Mouse (Mus musculus) small intestine, adult 2 months (tissue): Measurements from ENCODE around the gene Stk17b. TPM values are rescaled to one million over a fixed set of nuclear protein-coding genes. Genes with fewer than 3 reads are reported as not detected.

Experiments used
- H3K27ac ChIP-seq: fragments of 200-500 bp; 2 replicates; pipeline ENCODE4 v1.5.1; 2012; ENCODE audit warnings: low read depth, low read length, control low read depth, inconsistent platforms; ENCODE audit not compliant: insufficient read depth
- H3K27me3 ChIP-seq: fragments of 200-500 bp; 2 replicates; pipeline ENCODE4 v1.6.1; 2012; ENCODE audit warnings: mild to moderate bottlenecking, moderate library complexity, low read length, inconsistent platforms; ENCODE audit not compliant: control insufficient read depth, insufficient read depth
- H3K36me3 ChIP-seq: fragments of 200-500 bp; 2 replicates; pipeline ENCODE4 v1.6.1; 2012; ENCODE audit warnings: mild to moderate bottlenecking, low read length, control low read depth, inconsistent platforms; ENCODE audit not compliant: control insufficient read depth, insufficient read depth
- H3K4me1 ChIP-seq: fragments of 200-500 bp; 2 replicates; pipeline ENCODE4 v1.6.1; 2012; ENCODE audit warnings: low read length, inconsistent platforms, mixed read lengths; ENCODE audit not compliant: control insufficient read depth, insufficient read depth, insufficient read length
- H3K4me3 ChIP-seq: fragments of 200-500 bp; 2 replicates; pipeline ENCODE4 v1.5.1; 2012; ENCODE audit warnings: low read depth, mild to moderate bottlenecking, control low read depth, inconsistent platforms, low read length, moderate library complexity
- CTCF ChIP-seq: fragments of 200-500 bp; IDR thresholded peaks from 2 replicates; pipeline ENCODE4 v1.5.1; 2012; ENCODE audit warnings: low read depth, mild to moderate bottlenecking, control low read depth, inconsistent platforms, low read length, moderate library complexity, mixed read lengths; ENCODE audit not compliant: insufficient replicate concordance, insufficient read length; ENCODE audit errors: extremely low read depth
- POLR2A ChIP-seq: fragments of 200-500 bp; IDR thresholded peaks from 2 replicates; pipeline ENCODE4 v1.6.1; 2012; ENCODE audit warnings: low read depth, mild to moderate bottlenecking, control low read depth, inconsistent platforms, low read length, moderate library complexity
- WGBS: fragments of 180-500 bp; shearing (Covaris S2); methylation state at CpG from one replicate; pipeline ENCODE4 v1.1.7; 2018; 5-methylcytosine and 5-hydroxymethylcytosine counted together
- polyA plus RNA-seq: library from polyadenylated mRNA; depleted of rRNA; stranded (reverse); fragments of >200 nt; gene quantifications from 2 replicates; pipeline ENCODE4 v1.2.3, GENCODE M21; 2012; rRNA removed

The Stk17b gene
- 1.3 and 11.0 TPM in 2 replicates for polyA plus RNA-seq

GRCm38 (mm10) chr1:53784721-53785418 lies at the start of gene Stk17b:
Gene Stk17b (minus strand): TSS chr1:53785224.
- Histone ChIP-seq H3K4me1 (0 out of 2 replicates have a peak, but pooled peaks cover 2% of the 10 kb centered on the region), H3K27me3 (no peaks in the 10 kb centered on the region), H3K36me3 (0 out of 2 replicates have a peak, but pooled peaks cover 1% of the 10 kb centered on the region), H3K27ac (peak within 1 kb of the TSS; percentile 97), H3K4me3 (peak within 1 kb of the TSS; percentile 98)
- under 1% methylated on average over 79 of the region's 81 CpGs for WGBS
- peak; percentile 98 for TF ChIP-seq POLR2A
- no peak for TF ChIP-seq CTCF

- no peaks in the 10 kb centered on the region for H3K4me1 ChIP-seq
- no peak overlapping the region for H3K4me3 ChIP-seq
- H3K27me3 ChIP-seq: no peaks in the 10 kb centered on the region
- TF ChIP-seq CTCF (no peak), POLR2A (no peak)
- no peaks in the 10 kb centered on the region for H3K36me3 ChIP-seq
- WGBS: 89% methylated on average over 5 of the region's 5 CpGs
- H3K27ac ChIP-seq: no peak overlapping the region
These were observed 45.3 kb upstream of the Stk17b start for GRCm38 (mm10) chr1:53830286-53830685.

DNA sequence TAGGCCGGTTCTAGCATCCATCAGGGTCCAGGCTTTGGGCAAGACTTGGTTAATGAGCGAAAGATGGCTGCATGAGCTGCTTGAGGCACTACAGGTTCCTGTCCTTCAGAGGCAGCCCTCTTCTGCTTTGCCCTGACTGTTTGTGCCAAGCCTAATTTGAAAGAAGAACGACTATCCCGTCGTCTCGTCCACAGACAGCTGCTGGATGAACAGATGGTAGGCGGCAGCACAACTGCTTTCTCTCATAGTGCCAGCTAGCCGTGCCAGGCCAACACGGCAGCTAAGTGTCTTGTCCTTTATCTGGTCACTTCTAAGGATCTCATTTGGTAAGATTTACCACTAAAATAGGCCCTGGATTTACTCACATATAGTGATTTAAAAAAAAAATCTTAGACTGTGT lies 44.1 kb upstream of the Stk17b start:
- Histone ChIP-seq H3K27me3 (no peaks in the 10 kb centered on the region), H3K4me3 (no peak overlapping the region), H3K36me3 (no peaks in the 10 kb centered on the region), H3K27ac (no peak overlapping the region), H3K4me1 (peaks cover 4% of the 10 kb centered on the region; the same call in 1 of the 2 replicates)
- 84% methylated on average over 9 of the region's 9 CpGs for WGBS
- no peak for TF ChIP-seq CTCF
- no peak for TF ChIP-seq POLR2A

DNA sequence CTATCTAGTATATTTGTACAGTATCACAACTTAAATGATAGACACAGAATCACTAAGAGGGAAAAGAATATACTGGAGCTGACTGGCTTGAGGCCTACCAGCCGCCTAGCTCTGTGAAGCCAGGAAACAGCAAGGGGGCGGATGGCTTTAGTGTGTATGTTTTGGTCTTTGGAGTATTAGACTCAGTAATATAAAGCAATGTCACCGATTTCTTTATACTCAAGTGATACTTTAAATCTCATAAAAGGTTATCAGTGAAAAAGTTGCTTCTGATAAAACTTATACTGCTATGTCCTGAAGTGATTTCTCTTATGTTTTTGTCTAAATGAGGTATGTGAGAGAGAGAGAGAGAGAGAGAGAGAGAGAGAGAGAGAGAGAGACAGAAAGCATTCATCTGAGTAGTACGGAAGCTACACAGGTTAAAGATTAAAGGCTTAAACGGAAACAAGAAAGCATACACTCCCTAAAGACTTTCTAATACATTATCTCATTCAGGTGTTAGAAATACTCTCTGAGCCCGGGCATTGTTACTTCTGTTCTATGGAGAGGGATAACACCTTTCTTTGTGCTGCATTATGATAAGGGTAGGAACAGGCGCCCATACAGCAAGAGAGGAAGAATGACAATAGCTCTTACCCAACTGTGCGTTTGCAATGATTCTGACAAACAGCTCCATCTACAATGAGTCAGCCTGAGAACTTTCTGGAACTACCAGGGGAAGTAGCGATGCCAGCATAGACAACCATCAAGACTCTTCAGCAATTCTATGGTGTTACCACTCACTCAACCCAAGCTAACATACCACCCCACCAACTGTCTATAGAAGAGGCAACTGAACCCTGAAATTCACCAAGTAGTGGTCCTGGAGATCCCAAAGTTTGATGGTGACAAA lies 39.7 kb upstream of the Stk17b start:
- no peak overlapping the region for H3K4me3 ChIP-seq
- H3K27me3 ChIP-seq: no peaks in the 10 kb centered on the region
- no peak overlapping the region; the same call in 1 of the 2 replicates for H3K27ac ChIP-seq
- peaks cover 17% of the 10 kb centered on the region; the same call in 1 of the 2 replicates for H3K4me1 ChIP-seq
- no peak for TF ChIP-seq CTCF
- TF ChIP-seq POLR2A: no peak
- WGBS: 52% methylated on average over 9 of the region's 9 CpGs
- no peaks in the 10 kb centered on the region for H3K36me3 ChIP-seq

DNA sequence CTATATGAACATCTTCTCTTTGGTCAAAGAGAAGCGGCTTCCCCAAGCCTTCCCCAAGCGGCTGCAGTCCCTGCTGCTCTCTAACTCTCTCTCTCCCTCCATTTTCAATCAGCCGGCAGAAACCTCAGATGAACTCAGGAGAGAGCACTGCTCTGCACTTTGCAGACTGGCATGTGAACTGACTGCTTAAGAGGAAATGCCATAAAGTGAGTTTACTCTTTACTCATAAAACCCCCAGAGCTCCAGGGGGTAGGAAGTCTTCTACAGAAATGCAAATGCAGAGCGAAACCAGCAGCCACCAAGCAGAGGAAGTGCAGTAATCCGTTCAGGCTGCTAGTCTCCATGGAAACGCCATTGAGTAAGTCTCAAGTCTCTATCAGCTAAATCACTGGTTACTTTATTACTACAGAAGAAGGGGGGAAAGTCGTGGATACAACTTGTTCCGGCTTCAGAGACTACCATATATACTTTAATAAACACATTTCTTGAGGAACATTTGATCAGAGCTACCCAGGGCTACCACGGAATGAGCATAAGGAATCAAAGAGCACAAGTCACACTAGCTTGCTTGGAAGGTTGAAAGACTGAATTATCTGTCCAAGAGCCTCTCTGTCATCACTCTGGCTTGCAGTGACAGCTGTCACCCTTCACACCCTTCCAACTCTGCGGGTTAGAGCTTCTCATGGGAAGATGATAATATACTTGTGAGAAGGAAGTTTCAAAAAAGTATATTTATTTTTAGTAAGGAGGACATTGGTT lies 38.8 kb upstream of the Stk17b start:
- WGBS: 4% methylated on average over 10 of the region's 10 CpGs
- Histone ChIP-seq H3K4me1 (peaks cover 17% of the 10 kb centered on the region; the same call in 1 of the 2 replicates), H3K36me3 (no peaks in the 10 kb centered on the region), H3K27ac (peak overlapping the region; percentile 86), H3K27me3 (no peaks in the 10 kb centered on the region), H3K4me3 (peak overlapping the region; percentile 36; the same call in 1 of the 2 replicates)
- TF ChIP-seq CTCF: no peak
- peak; percentile 28; the same call in 1 of the 2 replicates for TF ChIP-seq POLR2A

DNA sequence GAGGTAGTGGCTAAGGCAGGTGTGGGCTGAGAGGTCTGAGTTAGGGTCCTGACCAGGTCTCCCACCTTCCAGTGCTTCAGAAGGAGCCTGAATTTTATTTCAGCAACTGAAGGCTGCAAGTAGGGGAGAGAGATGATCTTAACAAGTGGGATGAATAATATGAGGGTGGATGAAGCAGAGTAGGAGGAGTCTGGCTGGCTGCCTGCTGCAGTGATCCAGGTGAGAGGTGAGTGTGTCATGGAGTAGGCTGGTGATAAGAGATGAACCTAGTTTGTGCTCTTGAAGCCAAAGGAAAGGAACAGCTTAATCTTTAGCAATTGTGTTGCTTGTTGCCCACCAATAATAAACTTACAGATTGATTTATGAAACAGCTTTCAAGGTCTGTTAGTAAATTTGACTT lies 37.0 kb upstream of the Stk17b start:
- no peaks in the 10 kb centered on the region for H3K36me3 ChIP-seq
- H3K27me3 ChIP-seq: no peaks in the 10 kb centered on the region
- peaks cover 17% of the 10 kb centered on the region; the same call in 1 of the 2 replicates for H3K4me1 ChIP-seq
- TF ChIP-seq CTCF (no peak), POLR2A (no peak)
- H3K27ac ChIP-seq: no peak overlapping the region
- no peak overlapping the region for H3K4me3 ChIP-seq

DNA sequence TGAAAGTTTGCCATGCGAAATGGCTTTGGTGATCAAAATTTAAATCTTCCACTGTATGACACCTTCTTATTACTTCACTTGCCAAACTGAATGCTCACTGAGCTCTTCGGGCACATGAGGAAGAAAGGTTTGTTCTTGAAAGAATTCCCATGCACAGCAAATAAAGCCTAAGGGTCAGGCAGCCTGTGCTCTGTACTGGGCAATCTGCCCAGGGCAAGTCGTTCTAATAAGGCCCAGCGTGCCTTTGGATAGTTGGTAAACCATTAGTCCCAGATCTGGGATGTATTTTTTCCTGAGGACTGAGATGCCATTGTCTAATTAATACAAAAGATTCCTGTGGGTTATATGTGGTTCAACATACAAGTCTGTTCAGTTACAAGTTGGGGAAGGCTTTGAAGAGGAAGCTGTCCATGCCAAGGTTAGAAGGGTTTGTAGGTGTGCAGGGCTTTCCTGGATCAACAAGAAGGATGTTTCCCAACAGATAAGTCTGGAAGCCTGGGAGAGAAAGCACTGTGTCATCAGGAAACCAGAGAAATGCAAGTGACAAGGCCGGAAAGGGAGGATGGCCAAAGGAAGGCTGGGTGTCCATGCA lies 35.1 kb upstream of the Stk17b start:
- H3K4me1 ChIP-seq: peaks cover 21% of the 10 kb centered on the region; the same call in 1 of the 2 replicates
- no peak overlapping the region for H3K4me3 ChIP-seq
- no peak overlapping the region for H3K27ac ChIP-seq
- TF ChIP-seq POLR2A (no peak), CTCF (no peak)
- WGBS: 43% methylated on average over 5 of the region's 5 CpGs
- H3K36me3 ChIP-seq: no peaks in the 10 kb centered on the region
- H3K27me3 ChIP-seq: no peaks in the 10 kb centered on the region
